In genomic region chr12:26976284-26977065, GRCm38 (mm10) we compare ENCODE assay signal across 13 mouse cellular contexts.
DNase-seq lines count a peak whose midpoint lies in the region; ATAC-seq and TF ChIP-seq lines count a peak whose summit lies in the region.
"Had no signal": no experiment of that assay in that cellular context is flagged by ENCODE, and none has a peak within 500 bp of the region (broad histone marks: within the 10 kb centered on the region; RNA-seq: fewer than 3 reads in every experiment).

No protein-coding gene starts in this region.

- peak; percentile 53 for DNase-seq in Patski (ENCODE audit: low read depth, low spot score)
- DNase-seq in embryonic facial prominence, embryonic 14.5 days (ENCODE audit: low spot score), result peak; percentile 69
- peak; percentile 31 for DNase-seq in limb, embryonic 14.5 days (ENCODE audit: low spot score)
- no peak for DNase-seq in adrenal gland, postnatal 25 days
- DNase-seq in gastrocnemius, adult 2 months, result no peak
- DNase-seq: adrenal gland, postnatal 14 days; heart, postnatal 10 days; lung, embryonic 14.5 days; thymus, postnatal 14 days had no signal

- CTCF ChIA-PET in Patski (lab: Charles Lee), result interaction anchor here (1.2 kb wide), 1 partner anchor 94 kb away, joined by 3 read pairs; no protein-coding TSS in a partner anchor

- H3K4me1 ChIP-seq in hindbrain, embryonic 16.5 days (ENCODE audit: control insufficient read depth, insufficient read depth, low read depth, low read length), result no peaks in the 10 kb centered on the region
- H3K4me1 ChIP-seq in hindbrain, embryonic 12.5 days, result no peaks in the 10 kb centered on the region
- H3K4me1 ChIP-seq in embryonic facial prominence, embryonic 14.5 days (ENCODE audit: control insufficient read depth, insufficient read depth, low read length), result 0 out of 2 replicates have a peak, but pooled peaks cover 3% of the 10 kb centered on the region
- peaks cover 3% of the 10 kb centered on the region; the same call in 1 of the 2 replicates for H3K4me1 ChIP-seq in limb, embryonic 14.5 days (ENCODE audit: control insufficient read depth, insufficient read depth, low read length)
- H3K4me1 ChIP-seq: neural tube, embryonic 15.5 days had no signal

- POLR2A ChIA-PET in Patski (lab: Charles Lee), result no interaction called here

- no peak overlapping the region for H3K9ac ChIP-seq in hindbrain, embryonic 16.5 days (ENCODE audit: low read depth, low read length)
- H3K9ac ChIP-seq in hindbrain, embryonic 12.5 days, result no peak overlapping the region
- H3K9ac ChIP-seq in embryonic facial prominence, embryonic 14.5 days (ENCODE audit: low read depth, low read length), result no peak overlapping the region
- H3K9ac ChIP-seq in limb, embryonic 14.5 days (ENCODE audit: low read depth, low read length, severe bottlenecking), result no peak overlapping the region
- H3K9ac ChIP-seq: lung, embryonic 14.5 days; neural tube, embryonic 15.5 days had no signal

- H3K27ac ChIP-seq in hindbrain, embryonic 16.5 days (ENCODE audit: low read depth, low read length), result no peak overlapping the region
- no peak overlapping the region for H3K27ac ChIP-seq in hindbrain, embryonic 12.5 days
- no peak overlapping the region for H3K27ac ChIP-seq in embryonic facial prominence, embryonic 14.5 days (replicated peaks; ENCODE audit: low read depth, low read length)
- no peak overlapping the region for H3K27ac ChIP-seq in limb, embryonic 14.5 days (replicated peaks; ENCODE audit: low read depth, low read length)
- H3K27ac ChIP-seq in gastrocnemius, adult 2 months, result no peak overlapping the region
- H3K27ac ChIP-seq: neural tube, embryonic 15.5 days had no signal

- no peak for TF ChIP-seq CTCF in Patski (IDR thresholded peaks at IDR 0.05)
- no peak for TF ChIP-seq CTCF in gastrocnemius, adult 2 months (IDR thresholded peaks at IDR 0.05)

- H3K36me3 ChIP-seq in hindbrain, embryonic 16.5 days (ENCODE audit: control insufficient read depth, insufficient read depth, low read length), result no peaks in the 10 kb centered on the region
- no peaks in the 10 kb centered on the region for H3K36me3 ChIP-seq in hindbrain, embryonic 12.5 days
- H3K36me3 ChIP-seq in embryonic facial prominence, embryonic 14.5 days (ENCODE audit: control insufficient read depth, insufficient read depth, low read length), result no peaks in the 10 kb centered on the region
- no peaks in the 10 kb centered on the region for H3K36me3 ChIP-seq in limb, embryonic 14.5 days (ENCODE audit: control insufficient read depth, insufficient read depth, low read length)
- H3K36me3 ChIP-seq: neural tube, embryonic 15.5 days had no signal

- intact Hi-C loops in gastrocnemius, adult 2 months (cut with DNase I), result no loop called here

- 58% methylated on average over 8 of the region's 8 CpGs for WGBS in hindbrain, embryonic 16.5 days
- WGBS in hindbrain, embryonic 12.5 days, result 70% methylated on average over 8 of the region's 8 CpGs
- WGBS in embryonic facial prominence, embryonic 14.5 days, result 34% methylated on average over 8 of the region's 8 CpGs
- WGBS in limb, embryonic 14.5 days, result 25% methylated on average over 8 of the region's 8 CpGs

- H3K27me3 ChIP-seq in hindbrain, embryonic 16.5 days (replicated peaks; ENCODE audit: control insufficient read depth, insufficient read depth, low read length), result no peaks in the 10 kb centered on the region
- H3K27me3 ChIP-seq in hindbrain, embryonic 12.5 days, result no peaks in the 10 kb centered on the region
- no peaks in the 10 kb centered on the region for H3K27me3 ChIP-seq in Patski
- no peaks in the 10 kb centered on the region for H3K27me3 ChIP-seq in embryonic facial prominence, embryonic 14.5 days (replicated peaks; ENCODE audit: control insufficient read depth, insufficient read depth, low read length)
- H3K27me3 ChIP-seq in limb, embryonic 14.5 days (ENCODE audit: control insufficient read depth, insufficient read depth, low read length), result no peaks in the 10 kb centered on the region
- H3K27me3 ChIP-seq: neural tube, embryonic 15.5 days had no signal

- in situ Hi-C loops in Patski (cut with MboI; ENCODE audit: low pct_unique_long_range_greater_than_20kb), result no loop called here

- H3K4me3 ChIP-seq in hindbrain, embryonic 16.5 days (ENCODE audit: low read length), result no peak overlapping the region
- no peak overlapping the region for H3K4me3 ChIP-seq in hindbrain, embryonic 12.5 days
- no peak overlapping the region for H3K4me3 ChIP-seq in embryonic facial prominence, embryonic 14.5 days (ENCODE audit: low read depth, low read length)
- no peak overlapping the region for H3K4me3 ChIP-seq in limb, embryonic 14.5 days (replicated peaks; ENCODE audit: low read length)
- H3K4me3 ChIP-seq in gastrocnemius, adult 2 months, result no peak overlapping the region
- H3K4me3 ChIP-seq: erythroblast, embryonic 14.5 days; neural tube, embryonic 15.5 days had no signal

- ATAC-seq in hindbrain, embryonic 16.5 days, result 0 out of 2 replicates have a peak, but pooled peaks have one; percentile 34
- no peak for ATAC-seq in hindbrain, embryonic 12.5 days (ENCODE audit: low FRiP score)
- ATAC-seq in Patski, result peak; percentile 54
- no peak for ATAC-seq in embryonic facial prominence, embryonic 14.5 days (ENCODE audit: low read depth)
- no peak for ATAC-seq in limb, embryonic 14.5 days (ENCODE audit: low FRiP score, low read depth)

- 0 out of 2 replicates have a peak, but pooled peaks cover under 1% of the 10 kb centered on the region for H3K9me3 ChIP-seq in hindbrain, embryonic 16.5 days (ENCODE audit: control insufficient read depth, low read length)
- H3K9me3 ChIP-seq in hindbrain, embryonic 12.5 days (replicated peaks), result no peaks in the 10 kb centered on the region
- H3K9me3 ChIP-seq in embryonic facial prominence, embryonic 14.5 days (ENCODE audit: control insufficient read depth, low read length), result no peaks in the 10 kb centered on the region
- no peaks in the 10 kb centered on the region for H3K9me3 ChIP-seq in limb, embryonic 14.5 days (ENCODE audit: control insufficient read depth, low read length)
- H3K9me3 ChIP-seq: neural tube, embryonic 15.5 days had no signal

- no peak for TF ChIP-seq POLR2A in limb, embryonic 14.5 days (IDR thresholded peaks at IDR 0.05; ENCODE audit: borderline replicate concordance, extremely low read depth, insufficient read depth, insufficient read length)

- no peak overlapping the region for H3K4me2 ChIP-seq in hindbrain, embryonic 16.5 days (ENCODE audit: low read length)
- no peak overlapping the region for H3K4me2 ChIP-seq in hindbrain, embryonic 12.5 days (replicated peaks)
- no peak overlapping the region for H3K4me2 ChIP-seq in embryonic facial prominence, embryonic 14.5 days (ENCODE audit: low read depth, low read length)
- no peak overlapping the region for H3K4me2 ChIP-seq in limb, embryonic 14.5 days (replicated peaks; ENCODE audit: low read depth, low read length, severe bottlenecking)
- H3K4me2 ChIP-seq: lung, embryonic 14.5 days; neural tube, embryonic 15.5 days had no signal

Comparison
In these comparisons a context has a peak if more than half of its experiments do, and no peak if none do; other contexts are left out.
1. ATAC-seq: peak in hindbrain, embryonic 16.5 days (single experiment) and Patski (single experiment); none in hindbrain, embryonic 12.5 days (single experiment), embryonic facial prominence, embryonic 14.5 days (single experiment) and limb, embryonic 14.5 days (single experiment).
2. DNase-seq: peak in Patski (single experiment), embryonic facial prominence, embryonic 14.5 days (single experiment) and limb, embryonic 14.5 days (single experiment); none in adrenal gland, postnatal 25 days (single experiment) and gastrocnemius, adult 2 months (single experiment).